Mouse (Mus musculus) lung, adult 18-20 months (tissue): ENCODE results near the gene 4930578C19Rik.
A peak's percentile ranks its signal among the peaks of the same experiment; 100 is the strongest.
"Not testable (repeated sequence)": the region's sequence is repeated elsewhere in the genome, so short reads cannot be mapped to it uniquely, and the experiment has no call there.

Source experiments
- DNase-seq, 2 experiments: peaks; one replicate each; pipeline ENCODE4 v3.0.0; 2022; ENCODE audit warnings: mixed read lengths in 2 of 2

The 4930578C19Rik gene

DNA sequence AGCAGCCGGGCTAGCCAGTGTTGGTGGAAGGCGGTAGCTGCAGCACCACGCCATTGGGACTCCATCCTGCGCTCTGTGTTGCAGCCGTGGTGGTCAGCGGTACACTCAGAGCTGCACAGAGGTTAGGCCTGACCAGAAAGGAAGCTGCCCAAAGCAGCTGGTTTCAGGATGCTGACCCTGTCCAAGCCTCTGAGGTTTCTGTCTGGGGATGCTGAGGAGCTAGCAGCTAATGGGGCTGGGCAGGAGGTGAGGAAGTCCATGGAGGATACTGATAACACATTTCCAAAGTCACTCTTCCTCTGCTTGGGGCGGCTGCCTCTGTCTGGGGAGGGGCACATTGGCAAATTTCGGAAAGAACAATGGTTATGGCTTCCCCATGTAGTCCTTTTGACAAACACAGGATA, at the start of gene 4930578C19Rik:
TSS of gene 4930578C19Rik (minus strand) at position 200 of the 404 bp plus-strand sequence.
- DNase-seq, result peak; percentile 38 to 44

GRCm38 (mm10) chrX:18467690-18468089, 6.5 kb upstream of the 4930578C19Rik start:
- DNase-seq, result no peak

GRCm38 (mm10) chrX:18462879-18463278, 1.7 kb upstream of the 4930578C19Rik start:
- no peak for DNase-seq

DNA sequence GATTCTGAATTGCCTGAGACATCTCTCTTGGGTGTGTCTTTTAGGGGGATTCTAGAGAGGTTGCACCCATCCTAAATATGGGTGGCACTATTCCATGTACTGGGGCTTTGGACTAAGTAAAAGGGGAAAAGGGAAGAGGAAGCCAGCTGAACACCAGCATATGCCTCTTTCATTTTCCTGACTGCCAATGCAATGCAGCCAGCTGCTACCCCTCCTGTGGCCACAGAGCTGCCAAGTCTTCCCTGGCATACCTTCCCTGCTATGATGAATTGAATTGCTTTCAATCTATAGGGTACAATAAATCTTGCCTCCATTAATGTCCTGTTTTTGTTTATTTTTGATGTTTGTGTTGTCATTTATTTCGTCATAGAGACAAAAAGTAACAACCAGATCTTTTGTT, 9.6 kb downstream of the 4930578C19Rik start:
- no peak for DNase-seq

GRCm38 (mm10) chrX:18442066-18442465, 19.1 kb downstream of the 4930578C19Rik start:
- peak; percentile 6 to 56 for DNase-seq

- no peak for DNase-seq
Measured at GRCm38 (mm10) chrX:18425451-18425850, 35.7 kb downstream of the 4930578C19Rik start.

DNA sequence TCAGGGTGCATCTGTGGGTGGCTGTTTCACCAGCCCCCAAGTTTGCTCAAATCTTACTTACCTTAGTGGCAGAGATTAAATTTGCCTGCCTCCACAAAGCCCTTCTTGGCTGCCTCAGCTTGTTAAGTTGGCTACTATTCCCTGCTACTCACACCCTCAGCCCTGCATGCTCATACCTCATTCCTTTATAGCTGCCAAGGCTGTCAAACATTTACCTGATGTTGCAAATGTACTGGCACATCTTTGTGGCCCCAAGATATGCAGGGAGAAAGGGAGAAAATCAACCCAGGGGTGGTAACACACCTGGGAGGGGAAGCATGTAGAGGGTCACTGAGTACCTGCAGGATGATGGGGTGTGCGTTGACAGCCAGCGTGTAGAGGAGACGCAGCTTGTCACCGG, 38.0 kb downstream of the 4930578C19Rik start:
- no peak for DNase-seq

- no peak for DNase-seq
Measured at GRCm38 (mm10) chrX:18420161-18420784, 40.9 kb downstream of the 4930578C19Rik start.

- no peak for DNase-seq
Measured at GRCm38 (mm10) chrX:18418977-18419376, 42.2 kb downstream of the 4930578C19Rik start.

DNA sequence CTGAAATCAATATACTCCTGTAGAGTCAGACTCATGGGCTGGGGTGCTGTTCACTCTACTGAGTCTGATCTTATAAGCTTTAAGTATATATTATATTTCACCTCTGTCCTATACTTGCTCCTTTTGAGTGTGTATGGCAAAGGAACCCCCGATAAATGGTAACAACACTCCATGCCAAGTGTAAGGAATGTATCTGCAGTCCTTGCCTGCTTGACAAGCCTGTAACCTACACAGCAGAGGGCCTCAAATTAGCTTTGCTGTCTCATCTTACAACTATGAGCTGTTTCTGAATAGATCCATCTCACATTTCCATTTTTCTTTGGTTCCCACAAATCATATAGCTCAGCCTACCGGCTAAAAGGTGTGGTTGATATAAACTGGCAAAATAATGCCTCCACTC, 46.6 kb downstream of the 4930578C19Rik start:
- no peak for DNase-seq

- DNase-seq, result no peak
Measured at GRCm38 (mm10) chrX:18411071-18411840, 49.9 kb downstream of the 4930578C19Rik start.

DNA sequence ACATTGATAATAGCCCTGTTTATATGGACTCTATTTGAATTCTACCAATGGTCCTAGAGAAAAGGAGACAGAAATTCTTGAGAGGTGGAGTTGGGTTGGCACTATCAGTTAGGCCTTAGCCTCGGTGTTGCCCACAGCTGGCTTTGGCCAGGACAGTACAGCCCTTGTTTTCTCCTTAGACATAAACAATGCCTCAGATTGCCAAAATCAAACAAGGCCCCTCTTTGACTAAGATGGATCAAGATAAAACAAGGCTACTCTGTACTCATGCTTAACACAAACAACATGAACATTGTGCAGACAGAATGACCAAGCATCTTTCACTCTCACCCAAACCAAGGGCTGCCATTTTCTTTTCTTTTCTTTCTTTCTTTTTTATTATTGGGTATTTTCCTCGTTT, 51.6 kb downstream of the 4930578C19Rik start:
- no peak for DNase-seq

- peak in 1 of 2 experiments; percentile 5 for DNase-seq
Measured at GRCm38 (mm10) chrX:18402296-18402695, 58.9 kb downstream of the 4930578C19Rik start.

DNA sequence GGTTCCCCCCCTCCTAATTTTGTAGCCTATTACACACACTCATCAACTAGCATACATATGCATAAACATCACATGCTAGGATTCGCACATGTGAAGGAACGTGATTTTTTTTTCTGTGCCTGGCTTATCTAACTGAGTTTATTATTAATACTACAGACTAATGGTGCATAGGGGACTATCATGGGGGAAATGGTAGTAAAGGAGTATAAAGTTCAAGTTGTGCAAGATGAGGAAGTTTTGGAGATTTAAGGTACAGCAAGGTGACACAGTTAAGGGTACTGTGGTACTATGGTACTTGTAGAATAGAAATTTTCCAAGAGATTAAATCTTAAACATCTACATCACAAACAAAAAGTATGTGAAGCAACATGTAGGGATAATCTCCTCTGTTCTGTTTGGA, 64.5 kb downstream of the 4930578C19Rik start:
- no peak for DNase-seq

DNA sequence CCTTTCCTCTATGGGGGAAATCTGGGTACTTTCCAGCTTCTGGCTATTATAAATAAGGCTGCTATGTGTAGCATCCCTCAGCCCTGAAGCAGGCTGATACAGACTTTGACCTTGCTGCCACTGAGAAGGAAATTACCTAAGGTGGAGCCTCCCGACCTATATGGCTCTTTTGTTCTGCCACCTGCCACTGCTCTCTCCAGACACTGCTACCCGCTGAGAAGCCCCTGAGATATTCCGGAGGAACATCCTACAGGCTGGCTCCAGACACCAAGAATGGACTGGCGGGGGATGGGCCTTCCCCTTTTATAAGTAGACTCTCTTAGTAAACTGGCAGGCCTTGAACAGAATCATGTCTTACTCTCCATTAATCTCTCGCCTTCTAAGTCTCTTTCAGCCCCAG, 77.0 kb downstream of the 4930578C19Rik start:
- not testable (repeated sequence) for DNase-seq
